Mouse (Mus musculus): ENCODE data around the gene Fam102a. TPM values are rescaled to one million over a fixed set of nuclear protein-coding genes. Genes with fewer than 3 reads are reported as not detected.
A peak's percentile ranks its signal among the peaks of the same experiment; 100 is the strongest.

Fam102a gene
- polyA plus RNA-seq, 1 experiment from 2014 or later, result 5.7 TPM

DNA sequence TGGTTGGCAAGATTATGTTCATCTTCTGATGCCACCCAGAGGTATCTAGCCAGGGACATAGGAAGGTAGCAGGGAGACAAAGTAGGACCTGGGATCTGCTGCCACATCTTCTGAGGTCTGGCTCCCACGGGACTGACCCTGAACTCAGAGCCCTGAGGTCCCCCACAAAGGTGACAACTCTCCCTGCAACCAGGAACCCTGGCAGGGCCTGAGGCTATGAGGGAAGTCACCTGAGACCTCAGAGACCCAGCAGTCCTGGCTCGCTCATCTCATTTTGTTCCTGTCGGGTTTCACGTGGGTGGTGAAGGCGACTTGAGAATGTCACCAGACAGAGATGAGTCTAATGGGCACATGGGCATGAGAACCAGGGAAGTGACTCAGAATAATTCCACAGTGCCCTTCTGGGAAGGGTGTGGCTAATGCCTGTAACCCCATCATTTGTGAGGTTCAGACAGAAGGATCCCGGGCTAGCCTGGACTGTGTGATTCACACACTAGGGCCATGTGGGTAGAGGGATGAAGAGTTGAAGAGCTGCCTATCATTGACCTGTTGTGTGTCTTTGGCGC, 50.1 kb downstream of the Fam102a start:
- 80% methylated on average over 7 of the region's 7 CpGs for WGBS
- Histone ChIP-seq H3K27ac (replicated peaks) (no peak overlapping the region), H3K4me2 (no peak overlapping the region), H3K9me3 (no peaks in the 10 kb centered on the region), H3K4me3 (no peak overlapping the region), H3K27me3 (replicated peaks) (peaks cover 20% of the 10 kb centered on the region), H3K9ac (no peak overlapping the region), H3K4me1 (peaks cover 43% of the 10 kb centered on the region), H3K36me3 (peaks cover 8% of the 10 kb centered on the region)
- ATAC-seq (ENCODE audit: extremely low read depth, insufficient number of reproducible peaks, low FRiP score, low TSS enrichment), result no peak

DNA sequence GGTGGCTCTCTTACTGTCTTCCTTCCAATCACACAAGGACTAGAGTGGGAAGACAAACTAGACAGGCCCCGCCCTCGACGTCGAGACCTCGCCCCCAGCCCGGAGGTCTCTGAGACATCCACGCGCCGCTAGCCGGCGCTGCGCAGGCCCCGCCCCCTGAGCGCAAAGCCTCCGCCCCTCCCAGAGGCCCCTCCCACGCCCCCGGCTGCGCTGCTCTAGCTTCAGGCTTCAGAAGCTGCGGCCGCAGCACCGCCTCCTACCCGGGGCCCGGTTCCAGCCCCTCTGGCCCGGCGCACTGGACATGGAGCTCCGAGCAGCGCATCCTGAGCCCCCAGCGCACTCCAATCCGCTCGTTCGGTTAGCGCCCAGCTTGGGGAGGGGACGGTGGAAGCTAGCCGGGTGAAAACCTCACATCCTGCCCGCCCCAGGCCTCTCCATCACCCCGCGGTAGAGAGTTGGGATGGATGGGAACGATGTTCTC, 51.8 kb downstream of the Fam102a start, which contains the start of gene St6galnac4:
Gene St6galnac4, plus strand, starts transcription at position 225 of the 481 bp plus-strand sequence.
- ATAC-seq (ENCODE audit: extremely low read depth, insufficient number of reproducible peaks, low FRiP score, low TSS enrichment), result peak; percentile 91
- peak within 1 kb of the TSS; percentile 77 for H3K4me2 ChIP-seq
- H3K9me3 ChIP-seq, result no peaks in the 10 kb centered on the region
- H3K9ac ChIP-seq, result peak within 1 kb of the TSS; percentile 88
- H3K4me3 ChIP-seq, result peak within 1 kb of the TSS; percentile 73
- peaks cover 21% of the 10 kb centered on the region for H3K36me3 ChIP-seq
- H3K27ac ChIP-seq (replicated peaks), result peak within 1 kb of the TSS; percentile 87
- H3K27me3 ChIP-seq (replicated peaks), result peaks cover 6% of the 10 kb centered on the region
- H3K4me1 ChIP-seq, result peaks cover 47% of the 10 kb centered on the region
- WGBS, result 0% methylated on average over 38 of the region's 38 CpGs

DNA sequence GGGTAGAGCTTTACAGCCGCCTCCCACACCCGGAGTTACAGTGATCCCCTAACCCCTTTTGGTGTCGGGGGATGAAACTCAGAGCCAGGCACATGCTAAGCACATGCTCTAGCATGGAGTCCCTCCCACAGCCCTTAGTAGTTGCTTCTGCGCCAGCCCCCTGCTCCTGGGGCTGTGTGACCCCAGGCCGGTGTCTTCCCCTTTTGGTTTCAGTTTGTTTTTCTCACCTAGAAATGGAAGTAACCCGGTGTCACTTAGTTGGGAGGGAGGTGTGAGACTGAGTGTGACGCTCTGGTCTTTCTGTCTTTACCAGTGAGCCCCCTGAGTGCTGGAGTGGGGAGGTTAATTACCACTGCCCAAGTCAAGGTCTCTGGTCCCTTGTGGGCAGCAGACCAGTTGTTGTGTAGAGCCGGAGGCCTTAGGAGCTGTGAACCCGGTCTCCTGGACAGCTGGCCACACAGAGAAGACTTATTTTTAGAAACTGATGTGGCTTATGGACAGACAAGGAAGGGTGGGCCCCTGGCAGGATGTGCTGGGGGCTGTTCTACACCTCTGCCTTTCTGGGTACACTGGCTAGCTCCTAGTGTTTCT, 52.7 kb downstream of the Fam102a start:
- Histone ChIP-seq H3K36me3 (peaks cover 29% of the 10 kb centered on the region), H3K9ac (peak overlapping the region; percentile 88), H3K27me3 (replicated peaks) (no peaks in the 10 kb centered on the region), H3K4me1 (peaks cover 46% of the 10 kb centered on the region), H3K27ac (replicated peaks) (peak overlapping the region; percentile 87), H3K4me3 (peak overlapping the region; percentile 73), H3K9me3 (no peaks in the 10 kb centered on the region), H3K4me2 (peak overlapping the region; percentile 77)
- ATAC-seq (ENCODE audit: extremely low read depth, insufficient number of reproducible peaks, low FRiP score, low TSS enrichment), result no peak
- 6% methylated on average over 9 of the region's 9 CpGs for WGBS

DNA sequence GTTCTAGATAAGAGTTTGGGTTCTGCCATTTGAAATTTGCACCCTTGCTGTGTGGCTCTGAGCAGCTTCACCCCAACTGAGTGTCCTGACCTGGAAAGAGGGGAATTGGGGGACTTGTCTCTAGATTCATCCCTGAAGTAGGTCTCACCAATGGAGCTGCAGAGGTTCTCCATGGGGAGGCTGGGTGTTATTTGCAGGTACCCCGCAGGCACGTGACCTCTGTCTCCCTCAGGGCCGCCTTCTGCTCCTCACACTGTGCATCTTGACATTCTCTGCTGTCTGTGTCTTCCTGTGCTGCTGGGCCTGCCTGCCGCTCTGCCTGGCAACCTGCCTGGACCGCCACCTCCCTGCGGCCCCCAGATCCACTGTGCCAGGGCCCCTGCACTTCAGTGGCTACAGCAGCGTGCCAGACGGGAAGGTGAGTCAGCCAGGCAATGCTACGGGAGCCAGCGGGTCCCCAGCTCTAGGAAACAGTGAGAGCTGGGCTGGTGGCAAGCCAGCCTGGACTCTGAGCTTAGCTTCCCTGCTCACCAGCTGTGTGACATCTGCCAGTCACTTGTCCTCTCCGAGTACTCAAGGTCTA, 54.2 kb downstream of the Fam102a start:
- peak overlapping the region; percentile 61 for H3K9ac ChIP-seq
- peaks cover 43% of the 10 kb centered on the region for H3K36me3 ChIP-seq
- no peaks in the 10 kb centered on the region for H3K9me3 ChIP-seq
- 40% methylated on average over 11 of the region's 11 CpGs for WGBS
- peak overlapping the region; percentile 73 for H3K4me3 ChIP-seq
- H3K4me1 ChIP-seq, result peaks cover 41% of the 10 kb centered on the region
- H3K4me2 ChIP-seq, result peak overlapping the region; percentile 77
- no peak for ATAC-seq (ENCODE audit: extremely low read depth, insufficient number of reproducible peaks, low FRiP score, low TSS enrichment)
- no peaks in the 10 kb centered on the region for H3K27me3 ChIP-seq (replicated peaks)
- H3K27ac ChIP-seq (replicated peaks), result peak overlapping the region; percentile 87

DNA sequence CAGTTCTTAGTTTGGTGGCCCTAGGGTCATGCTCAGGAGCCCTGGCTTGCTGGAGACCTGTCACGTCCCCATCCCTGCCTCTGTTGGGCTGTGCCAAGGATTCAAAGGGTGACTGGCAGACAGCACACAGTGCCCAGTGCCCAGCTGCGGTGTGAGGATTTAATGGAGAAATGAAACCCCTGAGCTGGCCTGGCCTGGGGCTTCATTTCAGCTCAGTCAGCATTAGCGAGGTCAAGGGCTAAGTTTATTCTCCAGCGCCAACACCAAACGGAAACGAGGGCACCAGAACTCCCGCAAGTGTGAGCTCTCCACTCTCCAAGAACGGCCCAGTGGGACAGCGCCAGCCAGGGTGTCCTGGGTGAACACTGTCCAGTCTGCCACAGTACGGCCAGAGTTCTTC, 55.1 kb downstream of the Fam102a start:
- WGBS, result 78% methylated on average over 10 of the region's 10 CpGs
- Histone ChIP-seq H3K4me3 (no peak overlapping the region), H3K9me3 (no peaks in the 10 kb centered on the region), H3K27ac (replicated peaks) (peak overlapping the region; percentile 87; the same call in 1 of the 2 replicates), H3K36me3 (peaks cover 53% of the 10 kb centered on the region), H3K27me3 (replicated peaks) (no peaks in the 10 kb centered on the region), H3K9ac (peak overlapping the region; percentile 61; the same call in 1 of the 2 replicates), H3K4me2 (no peak overlapping the region), H3K4me1 (peaks cover 41% of the 10 kb centered on the region)
- no peak for ATAC-seq (ENCODE audit: extremely low read depth, insufficient number of reproducible peaks, low FRiP score, low TSS enrichment)

DNA sequence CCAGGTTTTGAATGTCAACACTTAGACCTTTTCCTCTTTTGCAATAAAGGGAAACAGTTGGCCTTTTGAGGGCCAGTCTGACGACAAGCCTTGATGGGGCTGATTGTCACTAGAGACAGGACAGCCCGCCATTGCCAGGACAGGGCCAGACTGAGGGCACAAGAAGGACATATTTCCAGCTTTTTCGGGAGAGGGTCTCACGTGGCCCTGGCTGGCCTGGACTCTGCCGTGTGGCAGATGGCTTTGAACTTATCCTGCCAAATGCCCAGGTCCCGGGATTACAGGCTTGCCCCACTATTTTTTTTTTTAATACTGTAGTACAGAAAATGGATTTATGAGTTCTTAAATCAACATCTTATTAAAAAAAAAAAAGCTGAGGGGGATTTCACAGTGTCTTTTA, 56.1 kb downstream of the Fam102a start:
- Histone ChIP-seq H3K4me1 (peaks cover 39% of the 10 kb centered on the region), H3K4me2 (no peak overlapping the region), H3K36me3 (peaks cover 63% of the 10 kb centered on the region), H3K9me3 (no peaks in the 10 kb centered on the region), H3K27ac (replicated peaks) (no peak overlapping the region), H3K4me3 (no peak overlapping the region), H3K9ac (no peak overlapping the region), H3K27me3 (replicated peaks) (no peaks in the 10 kb centered on the region)
- no peak for ATAC-seq (ENCODE audit: extremely low read depth, insufficient number of reproducible peaks, low FRiP score, low TSS enrichment)
- 60% methylated on average over 6 of the region's 6 CpGs for WGBS

DNA sequence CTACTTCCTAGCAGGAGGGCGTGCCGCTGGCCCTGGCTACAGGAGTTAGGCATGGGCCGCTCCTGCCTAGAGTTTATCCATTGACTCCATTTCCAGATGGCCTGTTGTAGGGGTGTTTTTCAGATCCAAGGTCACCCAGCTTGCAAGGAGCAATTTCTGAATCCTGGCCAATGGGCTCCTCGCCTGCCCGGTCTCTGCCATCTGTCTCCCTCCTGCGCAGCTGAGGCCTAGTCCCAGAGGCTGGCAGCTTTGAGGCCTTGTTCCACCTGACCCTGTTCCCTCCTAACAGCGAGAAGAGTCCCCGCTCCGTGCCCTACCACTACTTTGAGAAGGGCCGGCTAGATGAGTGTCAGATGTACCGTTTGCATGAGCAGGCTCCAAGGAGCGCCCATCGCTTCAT, 61.6 kb downstream of the Fam102a start:
- no peak overlapping the region for H3K27ac ChIP-seq (replicated peaks)
- H3K27me3 ChIP-seq (replicated peaks), result no peaks in the 10 kb centered on the region
- peaks cover 78% of the 10 kb centered on the region for H3K36me3 ChIP-seq
- no peak overlapping the region for H3K9ac ChIP-seq
- H3K4me1 ChIP-seq, result peaks cover 10% of the 10 kb centered on the region
- no peaks in the 10 kb centered on the region for H3K9me3 ChIP-seq
- ATAC-seq (ENCODE audit: extremely low read depth, insufficient number of reproducible peaks, low FRiP score, low TSS enrichment), result no peak
- 91% methylated on average over 13 of the region's 13 CpGs for WGBS
- no peak overlapping the region for H3K4me2 ChIP-seq
- no peak overlapping the region for H3K4me3 ChIP-seq

DNA sequence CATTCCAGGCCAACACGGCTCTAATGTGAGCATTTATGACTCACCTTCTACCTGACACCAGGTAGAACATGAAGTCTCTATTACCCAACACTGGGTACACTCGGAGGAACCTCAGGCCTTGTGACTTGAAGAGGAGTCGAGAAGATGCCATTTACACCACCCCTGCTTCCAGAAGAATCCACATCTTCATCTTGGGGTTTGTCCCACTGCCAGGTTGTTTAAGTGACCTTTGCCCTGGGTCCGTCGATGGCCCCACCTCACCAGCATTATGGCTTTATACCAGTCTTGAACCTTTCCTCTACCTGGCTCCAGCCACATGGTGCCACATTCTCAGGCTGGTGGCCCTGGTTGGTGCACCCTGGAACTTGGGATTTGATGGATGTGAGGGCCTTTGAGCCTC, 62.1 kb downstream of the Fam102a start:
- H3K9me3 ChIP-seq, result no peaks in the 10 kb centered on the region
- ATAC-seq (ENCODE audit: extremely low read depth, insufficient number of reproducible peaks, low FRiP score, low TSS enrichment), result no peak
- no peak overlapping the region for H3K4me2 ChIP-seq
- peaks cover 15% of the 10 kb centered on the region for H3K4me1 ChIP-seq
- H3K27me3 ChIP-seq (replicated peaks), result no peaks in the 10 kb centered on the region
- 82% methylated on average over 5 of the region's 5 CpGs for WGBS
- H3K9ac ChIP-seq, result no peak overlapping the region
- no peak overlapping the region for H3K4me3 ChIP-seq
- H3K27ac ChIP-seq (replicated peaks), result no peak overlapping the region
- H3K36me3 ChIP-seq, result peaks cover 72% of the 10 kb centered on the region

DNA sequence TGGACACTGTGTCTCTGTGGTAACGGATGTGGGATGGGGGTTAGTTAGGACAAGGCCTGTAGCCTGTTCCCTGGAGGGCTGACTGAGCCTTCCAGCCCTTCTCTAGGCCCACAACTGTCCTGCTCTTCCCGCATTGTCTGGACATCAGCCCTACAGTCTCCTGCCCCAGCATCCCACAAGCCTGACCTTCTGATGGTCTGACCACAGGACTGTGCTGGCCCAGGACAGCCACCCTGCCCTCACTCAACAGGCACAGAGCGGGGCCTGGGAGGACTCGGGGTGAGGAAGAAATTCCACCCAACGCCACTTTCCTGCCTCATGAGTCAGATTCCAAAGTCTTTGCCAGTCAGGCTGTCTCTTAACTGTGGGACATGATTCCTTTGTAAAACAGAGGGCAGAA, 62.6 kb downstream of the Fam102a start:
- H3K27ac ChIP-seq (replicated peaks), result no peak overlapping the region
- H3K27me3 ChIP-seq (replicated peaks), result no peaks in the 10 kb centered on the region
- 85% methylated on average over 5 of the region's 5 CpGs for WGBS
- no peaks in the 10 kb centered on the region for H3K9me3 ChIP-seq
- ATAC-seq (ENCODE audit: extremely low read depth, insufficient number of reproducible peaks, low FRiP score, low TSS enrichment), result no peak
- H3K36me3 ChIP-seq, result peaks cover 69% of the 10 kb centered on the region
- no peak overlapping the region for H3K4me2 ChIP-seq
- H3K9ac ChIP-seq, result no peak overlapping the region
- H3K4me1 ChIP-seq, result peaks cover 20% of the 10 kb centered on the region
- no peak overlapping the region for H3K4me3 ChIP-seq

DNA sequence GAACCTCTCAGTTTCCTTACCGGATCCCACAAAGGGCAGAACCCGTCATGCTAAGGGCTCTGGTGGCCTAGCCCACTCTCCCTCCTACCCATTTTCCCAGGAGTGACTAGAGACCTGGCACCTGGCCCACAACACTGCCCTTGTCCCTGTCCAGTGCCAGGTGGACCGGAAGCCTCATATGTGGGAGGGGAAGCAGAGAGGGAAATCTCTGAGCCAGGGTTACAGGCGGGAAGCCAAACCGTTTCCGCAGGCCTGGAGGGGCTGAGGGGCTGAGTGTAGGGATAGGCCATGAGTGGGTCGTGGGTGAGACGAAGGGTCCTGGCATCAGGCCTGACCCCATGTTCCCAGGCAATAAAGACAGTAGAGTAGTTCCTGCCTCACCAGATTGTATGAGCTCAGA, 63.4 kb downstream of the Fam102a start:
- no peak overlapping the region for H3K4me2 ChIP-seq
- H3K4me1 ChIP-seq, result peaks cover 20% of the 10 kb centered on the region
- H3K4me3 ChIP-seq, result no peak overlapping the region
- no peak for ATAC-seq (ENCODE audit: extremely low read depth, insufficient number of reproducible peaks, low FRiP score, low TSS enrichment)
- H3K36me3 ChIP-seq, result peaks cover 61% of the 10 kb centered on the region
- no peak overlapping the region for H3K27ac ChIP-seq (replicated peaks)
- WGBS, result 75% methylated on average over 8 of the region's 8 CpGs
- no peak overlapping the region for H3K9ac ChIP-seq
- no peaks in the 10 kb centered on the region for H3K9me3 ChIP-seq
- no peaks in the 10 kb centered on the region for H3K27me3 ChIP-seq (replicated peaks)

DNA sequence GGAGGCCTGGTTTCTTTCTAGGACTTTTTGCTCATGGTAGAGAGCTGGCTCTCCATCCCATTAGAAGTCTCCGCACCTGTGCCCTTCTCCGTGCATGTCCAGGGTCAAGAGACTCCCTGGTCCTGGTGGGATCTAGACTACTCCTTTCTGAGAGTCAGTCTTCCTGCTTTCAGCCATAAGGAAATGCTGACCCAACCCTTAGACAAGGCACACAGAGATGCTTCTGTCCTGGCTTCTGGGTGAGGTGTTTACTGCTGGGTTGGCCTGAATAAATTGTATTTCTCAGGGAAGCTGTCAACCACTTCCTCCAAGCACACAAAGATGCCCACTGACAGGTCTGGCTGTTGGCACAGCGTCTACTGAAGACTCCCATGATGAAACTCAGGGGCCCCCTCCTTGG, 64.3 kb downstream of the Fam102a start, which contains the start of gene St6galnac6:
Gene St6galnac6, plus strand, starts transcription at position 301 of the 400 bp plus-strand sequence.
- H3K27ac ChIP-seq (replicated peaks), result no peak within 1 kb of the TSS

More for the DNA sequence above, 64.3 kb downstream of the Fam102a start, which contains the start of gene St6galnac6:
- Histone ChIP-seq H3K4me3 (no peak within 1 kb of the TSS), H3K9me3 (no peaks in the 10 kb centered on the region), H3K36me3 (peaks cover 52% of the 10 kb centered on the region), H3K4me2 (no peak within 1 kb of the TSS), H3K9ac (no peak within 1 kb of the TSS; the same call in 1 of the 2 replicates), H3K4me1 (peaks cover 20% of the 10 kb centered on the region), H3K27me3 (replicated peaks) (no peaks in the 10 kb centered on the region)
- no peak for ATAC-seq (ENCODE audit: extremely low read depth, insufficient number of reproducible peaks, low FRiP score, low TSS enrichment)
- WGBS, result 91% methylated on average over 3 of the region's 3 CpGs

Data from heart, embryonic 13.5 days (tissue).